Mouse (Mus musculus): ENCODE results near the gene Kcna6. TPM values are rescaled to one million over a fixed set of nuclear protein-coding genes. Genes with fewer than 3 reads are reported as not detected.

The Kcna6 gene
- polyA plus RNA-seq, 1 experiment from 2014 or later, result 1.5 TPM

DNA sequence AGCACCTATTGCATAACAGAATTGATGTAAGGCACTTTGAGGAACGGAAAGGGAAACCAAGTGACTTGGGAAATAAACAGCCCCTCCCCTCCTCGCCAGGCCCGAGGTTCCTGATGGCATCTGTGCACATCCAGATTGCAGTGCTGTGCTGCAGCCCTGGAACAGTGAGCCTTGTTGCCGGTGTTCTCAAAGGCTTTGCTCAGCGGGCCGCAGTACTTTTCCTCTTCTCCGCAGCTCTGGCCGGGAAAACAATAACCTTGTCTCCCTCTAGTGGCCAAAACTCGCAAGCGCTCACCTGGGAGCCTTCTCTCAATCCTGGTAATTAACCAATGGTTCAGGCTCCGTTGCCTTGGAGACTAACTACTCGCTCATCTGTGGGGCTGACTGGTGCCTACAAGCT is 38.4 kb downstream of the Kcna6 start:
- ATAC-seq (ENCODE audit: insufficient read depth), result peak; percentile 79
- peak; percentile 87 for TF ChIP-seq CTCF (IDR thresholded peaks at IDR 0.05; ENCODE audit: low read depth)
- Histone ChIP-seq H3K9ac (no peak overlapping the region), H3K4me3 (ENCODE audit: low read depth, low read length) (no peak overlapping the region), H3K4me1 (ENCODE audit: insufficient read depth) (no peaks in the 10 kb centered on the region), H3K27me3 (ENCODE audit: insufficient read depth, low read length) (peaks cover 2% of the 10 kb centered on the region; the same call in 1 of the 2 replicates), H3K27ac (ENCODE audit: low read depth) (no peak overlapping the region), H3K4me2 (peak overlapping the region; percentile 42), H3K36me3 (ENCODE audit: insufficient read depth) (no peaks in the 10 kb centered on the region), H3K9me3 (ENCODE audit: low read depth, low read length) (no peaks in the 10 kb centered on the region)
- WGBS, result 2% methylated on average over 12 of the region's 12 CpGs
- peak; percentile 87 for DNase-seq

DNA sequence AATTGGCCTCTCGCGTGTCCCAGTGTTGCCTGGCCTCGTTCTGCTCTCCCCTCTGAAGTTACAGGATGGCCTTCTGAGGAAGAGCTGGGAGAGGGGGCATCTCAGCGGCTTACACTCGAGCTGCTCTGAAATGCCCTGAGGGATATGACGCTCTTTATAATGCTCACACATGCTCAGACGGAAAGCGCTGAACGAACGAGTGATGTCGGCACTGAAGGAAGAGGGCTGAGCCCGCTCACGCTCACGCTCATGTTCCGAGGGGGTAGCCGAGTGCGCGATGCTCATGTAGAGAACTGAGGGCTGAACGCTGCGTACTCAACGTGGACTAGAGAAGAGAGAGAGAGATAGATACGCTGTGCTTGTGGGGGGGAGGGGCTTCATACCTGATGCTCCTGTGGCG is 39.3 kb downstream of the Kcna6 start:
- WGBS, result 63% methylated on average over 23 of the region's 23 CpGs
- H3K27me3 ChIP-seq (ENCODE audit: insufficient read depth, low read length), result peaks cover 2% of the 10 kb centered on the region; the same call in 1 of the 2 replicates

DNA sequence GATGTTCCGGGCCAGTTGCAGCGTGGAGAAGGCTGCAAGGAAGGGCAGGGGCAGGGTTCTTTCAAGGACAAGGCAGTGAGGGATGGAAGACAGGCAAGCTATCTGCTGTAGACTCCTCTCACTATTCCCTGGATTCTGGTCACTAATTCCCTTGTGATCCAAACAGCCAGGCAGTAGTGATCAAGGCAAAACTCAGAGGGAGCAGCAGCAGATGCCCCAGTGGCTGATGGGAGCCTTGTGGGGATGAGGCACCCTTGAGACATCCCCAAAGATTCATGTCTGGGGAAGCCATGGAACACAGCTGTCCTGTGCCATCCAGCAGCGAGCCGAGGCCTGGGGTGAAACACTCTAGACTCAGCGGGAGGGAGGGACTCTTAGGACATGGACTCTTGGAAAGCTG is 40.5 kb downstream of the Kcna6 start:
- no peak for TF ChIP-seq CTCF (IDR thresholded peaks at IDR 0.05; ENCODE audit: low read depth)
- no peak overlapping the region for H3K4me2 ChIP-seq
- H3K27me3 ChIP-seq (ENCODE audit: insufficient read depth, low read length), result peaks cover 2% of the 10 kb centered on the region; the same call in 1 of the 2 replicates
- H3K4me1 ChIP-seq (ENCODE audit: insufficient read depth), result no peaks in the 10 kb centered on the region
- no peak overlapping the region for H3K4me3 ChIP-seq (ENCODE audit: low read depth, low read length)
- no peak for ATAC-seq (ENCODE audit: insufficient read depth)
- H3K36me3 ChIP-seq (ENCODE audit: insufficient read depth), result no peaks in the 10 kb centered on the region
- H3K27ac ChIP-seq (ENCODE audit: low read depth), result no peak overlapping the region
- no peak overlapping the region for H3K9ac ChIP-seq
- no peak for DNase-seq
- no peaks in the 10 kb centered on the region for H3K9me3 ChIP-seq (ENCODE audit: low read depth, low read length)
- 68% methylated on average over 5 of the region's 5 CpGs for WGBS

More for the DNA sequence above, 39.3 kb downstream of the Kcna6 start:
- no peak overlapping the region for H3K4me2 ChIP-seq
- no peaks in the 10 kb centered on the region for H3K36me3 ChIP-seq (ENCODE audit: insufficient read depth)
- no peak for DNase-seq
- no peaks in the 10 kb centered on the region for H3K9me3 ChIP-seq (ENCODE audit: low read depth, low read length)
- no peak for ATAC-seq (ENCODE audit: insufficient read depth)
- no peak overlapping the region for H3K27ac ChIP-seq (ENCODE audit: low read depth)
- no peak overlapping the region for H3K9ac ChIP-seq
- no peak overlapping the region for H3K4me3 ChIP-seq (ENCODE audit: low read depth, low read length)
- no peak for TF ChIP-seq CTCF (IDR thresholded peaks at IDR 0.05; ENCODE audit: low read depth)
- H3K4me1 ChIP-seq (ENCODE audit: insufficient read depth), result no peaks in the 10 kb centered on the region

DNA sequence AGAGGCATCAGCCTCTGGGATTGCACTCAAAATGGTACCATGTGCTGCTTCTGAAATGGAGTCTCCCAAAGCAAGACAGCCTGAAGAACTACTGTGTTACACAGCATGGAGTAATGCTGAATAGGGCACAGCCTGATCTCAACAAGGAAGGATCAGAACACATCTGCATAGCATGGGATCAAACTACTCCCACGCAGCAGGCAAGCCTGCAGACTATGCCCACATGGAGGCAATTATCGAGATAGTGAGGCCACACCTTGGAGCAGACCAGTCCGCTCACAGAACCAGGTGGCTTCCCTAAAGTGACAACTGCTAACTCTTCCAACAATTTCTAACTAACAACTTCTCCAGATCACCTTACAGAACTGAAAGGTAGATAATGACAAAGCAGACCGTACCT is 53.4 kb downstream of the Kcna6 start:
- 71% methylated on average over 4 of the region's 4 CpGs for WGBS

DNA sequence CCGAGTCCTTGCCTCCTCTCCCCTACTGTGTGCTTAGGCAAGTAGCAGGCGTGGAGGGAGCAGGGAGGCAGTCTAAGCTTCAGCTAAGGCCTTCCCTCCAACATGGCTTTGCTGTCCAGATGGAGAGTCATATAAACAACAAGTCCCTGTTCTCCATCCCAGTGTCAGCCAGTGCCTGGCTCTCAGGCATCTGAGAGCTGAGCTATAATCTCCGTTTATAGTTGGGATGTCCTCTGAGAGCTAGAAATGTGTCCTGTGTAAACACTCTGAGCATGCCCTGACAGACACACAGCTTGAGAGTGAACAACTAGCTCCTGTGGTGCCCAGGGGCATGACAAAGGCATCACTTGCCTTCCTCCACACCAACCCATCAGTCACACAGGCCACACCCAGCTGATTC is 55.3 kb downstream of the Kcna6 start:
- WGBS, result 35% methylated on average over 3 of the region's 3 CpGs
- no peak overlapping the region for H3K4me2 ChIP-seq

More for the DNA sequence above, 53.4 kb downstream of the Kcna6 start:
- no peaks in the 10 kb centered on the region for H3K27me3 ChIP-seq (ENCODE audit: insufficient read depth, low read length)
- ATAC-seq (ENCODE audit: insufficient read depth) (no peak), DNase-seq (no peak)
- H3K4me1 ChIP-seq (ENCODE audit: insufficient read depth), result no peaks in the 10 kb centered on the region
- H3K27ac ChIP-seq (ENCODE audit: low read depth), result no peak overlapping the region
- H3K4me3 ChIP-seq (ENCODE audit: low read depth, low read length), result no peak overlapping the region
- no peaks in the 10 kb centered on the region for H3K36me3 ChIP-seq (ENCODE audit: insufficient read depth)
- H3K4me2 ChIP-seq, result no peak overlapping the region
- no peaks in the 10 kb centered on the region for H3K9me3 ChIP-seq (ENCODE audit: low read depth, low read length)
- no peak overlapping the region for H3K9ac ChIP-seq
- no peak for TF ChIP-seq CTCF (IDR thresholded peaks at IDR 0.05; ENCODE audit: low read depth)

DNA sequence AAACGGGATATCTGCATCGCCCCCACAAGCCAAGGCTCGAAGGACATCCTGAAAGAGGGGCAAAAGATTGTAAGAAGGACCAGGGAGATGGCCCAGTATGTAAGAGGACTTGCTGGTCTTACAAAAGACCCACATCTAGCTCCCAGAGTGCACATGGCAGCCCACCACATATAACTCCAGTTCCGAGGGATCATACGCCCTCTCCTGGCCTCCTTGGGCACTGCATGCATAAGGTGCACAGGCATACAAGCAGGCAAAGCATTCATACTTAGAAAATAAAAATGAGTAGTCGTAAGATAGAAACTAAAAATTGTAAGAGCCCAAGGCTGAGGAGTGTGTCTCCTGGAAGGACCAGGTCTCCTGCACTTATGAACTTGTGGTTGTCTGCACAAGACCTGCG is 61.5 kb downstream of the Kcna6 start:
- Histone ChIP-seq H3K4me1 (ENCODE audit: insufficient read depth) (no peaks in the 10 kb centered on the region), H3K4me3 (ENCODE audit: low read depth, low read length) (no peak overlapping the region), H3K9me3 (ENCODE audit: low read depth, low read length) (no peaks in the 10 kb centered on the region), H3K36me3 (ENCODE audit: insufficient read depth) (no peaks in the 10 kb centered on the region), H3K9ac (no peak overlapping the region), H3K4me2 (no peak overlapping the region), H3K27ac (ENCODE audit: low read depth) (no peak overlapping the region), H3K27me3 (ENCODE audit: insufficient read depth, low read length) (no peaks in the 10 kb centered on the region)
- WGBS, result 68% methylated on average over 7 of the region's 7 CpGs
- peak; percentile 59 for TF ChIP-seq CTCF (IDR thresholded peaks at IDR 0.05; ENCODE audit: low read depth)
- ATAC-seq (ENCODE audit: insufficient read depth) (no peak), DNase-seq (peak; percentile 15)

More for the DNA sequence above, 55.3 kb downstream of the Kcna6 start:
- DNase-seq, result no peak
- no peaks in the 10 kb centered on the region for H3K9me3 ChIP-seq (ENCODE audit: low read depth, low read length)
- H3K27ac ChIP-seq (ENCODE audit: low read depth), result no peak overlapping the region
- no peak for ATAC-seq (ENCODE audit: insufficient read depth)
- no peaks in the 10 kb centered on the region for H3K4me1 ChIP-seq (ENCODE audit: insufficient read depth)
- no peak overlapping the region for H3K4me3 ChIP-seq (ENCODE audit: low read depth, low read length)
- no peaks in the 10 kb centered on the region for H3K36me3 ChIP-seq (ENCODE audit: insufficient read depth)
- H3K27me3 ChIP-seq (ENCODE audit: insufficient read depth, low read length), result no peaks in the 10 kb centered on the region
- no peak overlapping the region for H3K9ac ChIP-seq
- no peak for TF ChIP-seq CTCF (IDR thresholded peaks at IDR 0.05; ENCODE audit: low read depth)

DNA sequence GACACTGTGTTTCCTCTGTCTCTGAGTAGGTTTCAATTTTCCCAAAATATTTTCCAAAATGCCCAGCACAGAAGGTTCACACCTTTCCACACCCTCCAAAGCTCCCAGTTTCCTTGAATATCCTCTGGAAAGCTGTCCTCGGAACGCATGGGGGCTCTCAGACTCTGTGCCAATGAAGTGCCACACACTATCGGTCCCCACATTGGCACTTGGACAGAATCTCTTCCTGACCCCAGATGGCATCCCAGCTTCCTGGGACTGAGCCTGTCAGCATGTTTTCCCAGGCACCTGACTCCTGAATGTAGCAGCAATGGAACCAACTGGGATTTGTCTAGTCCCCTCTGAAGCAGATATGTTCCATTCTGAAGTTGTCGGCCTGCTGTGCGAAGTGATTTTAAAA is 73.5 kb downstream of the Kcna6 start:
- no peak overlapping the region for H3K4me2 ChIP-seq
- no peak for ATAC-seq (ENCODE audit: insufficient read depth)
- no peaks in the 10 kb centered on the region for H3K36me3 ChIP-seq (ENCODE audit: insufficient read depth)
- whole genome bisulfite sequencing, result 90% methylated on average over 5 of the region's 5 CpGs
- no peak overlapping the region for H3K9ac ChIP-seq
- no peak overlapping the region for H3K27ac ChIP-seq (ENCODE audit: low read depth)
- H3K9me3 ChIP-seq (ENCODE audit: low read depth, low read length), result no peaks in the 10 kb centered on the region
- no peaks in the 10 kb centered on the region for H3K27me3 ChIP-seq (ENCODE audit: insufficient read depth, low read length)
- no peaks in the 10 kb centered on the region for H3K4me1 ChIP-seq (ENCODE audit: insufficient read depth)
- TF ChIP-seq CTCF (IDR thresholded peaks at IDR 0.05; ENCODE audit: low read depth), result no peak
- H3K4me3 ChIP-seq (ENCODE audit: low read depth, low read length), result no peak overlapping the region
- DNase-seq, result no peak

DNA sequence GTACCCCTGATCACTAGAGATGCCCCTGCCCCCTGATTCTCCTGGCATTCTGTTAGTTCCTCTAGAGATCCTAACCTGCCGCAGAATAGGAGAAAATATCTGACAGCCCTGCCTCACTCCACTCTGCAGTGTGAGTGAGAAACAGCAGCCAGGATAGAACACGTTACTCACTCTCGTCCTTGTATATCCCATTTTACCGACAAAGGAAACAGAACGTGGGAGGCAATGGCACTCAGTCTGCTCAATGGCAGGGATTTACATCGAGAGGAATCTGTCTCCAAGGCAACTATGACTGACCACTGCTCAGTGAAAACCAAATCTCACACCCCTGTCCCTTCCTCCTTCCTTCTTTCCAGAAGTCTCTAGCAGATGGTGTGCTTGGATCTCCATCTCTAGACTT is 74.4 kb downstream of the Kcna6 start:
- TF ChIP-seq CTCF (IDR thresholded peaks at IDR 0.05; ENCODE audit: low read depth), result no peak
- no peak overlapping the region for H3K4me3 ChIP-seq (ENCODE audit: low read depth, low read length)
- DNase-seq (no peak), ATAC-seq (ENCODE audit: insufficient read depth) (no peak)
- H3K9me3 ChIP-seq (ENCODE audit: low read depth, low read length), result no peaks in the 10 kb centered on the region
- H3K36me3 ChIP-seq (ENCODE audit: insufficient read depth), result no peaks in the 10 kb centered on the region
- no peaks in the 10 kb centered on the region for H3K27me3 ChIP-seq (ENCODE audit: insufficient read depth, low read length)
- no peaks in the 10 kb centered on the region for H3K4me1 ChIP-seq (ENCODE audit: insufficient read depth)
- no peak overlapping the region for H3K4me2 ChIP-seq
- no peak overlapping the region for H3K27ac ChIP-seq (ENCODE audit: low read depth)
- H3K9ac ChIP-seq, result no peak overlapping the region
- WGBS, result 46% methylated on average over 6 of the region's 6 CpGs
